Comparison of ENCODE assay signal across 8 mouse cellular contexts in genomic region chr13:30888480-30888879, GRCm38 (mm10). TPM values are rescaled to one million over a fixed set of nuclear protein-coding genes. Genes with fewer than 3 reads are reported as not detected.
DNase-seq lines count a peak whose midpoint lies in the region; ATAC-seq and TF ChIP-seq lines count a peak whose summit lies in the region.

No protein-coding gene starts in this region.

- H3K27me3 ChIP-seq in C2C12 (ENCODE audit: control insufficient read depth, insufficient read depth, insufficient read length), result no peaks in the 10 kb centered on the region
- no peaks in the 10 kb centered on the region for H3K27me3 ChIP-seq in kidney, embryonic 16.5 days (ENCODE audit: insufficient read depth, low read length)

- intact Hi-C loops in gastrocnemius, adult 2 months (cut with DNase I), result loop anchor here (2.0 to 5.0 kb wide), 3 partner anchors 90 to 729 kb away; no protein-coding TSS in a partner anchor

- H3K27ac ChIP-seq in gastrocnemius, adult 2 months, result no peak overlapping the region
- no peak overlapping the region for H3K27ac ChIP-seq in kidney, embryonic 16.5 days (ENCODE audit: low read length)

- H3K9me3 ChIP-seq in kidney, embryonic 16.5 days (ENCODE audit: low read length), result no peaks in the 10 kb centered on the region

- H3K4me2 ChIP-seq in kidney, embryonic 16.5 days (replicated peaks; ENCODE audit: low read depth, low read length), result no peak overlapping the region

- no peak overlapping the region for H3K4me3 ChIP-seq in C2C12 (ENCODE audit: insufficient read depth, poor library complexity, severe bottlenecking)
- no peak overlapping the region for H3K4me3 ChIP-seq in gastrocnemius, adult 2 months
- no peak overlapping the region for H3K4me3 ChIP-seq in kidney, embryonic 16.5 days (ENCODE audit: low read length)

- 9% methylated on average over 3 of the region's 3 CpGs for WGBS in kidney, embryonic 16.5 days

- no peaks in the 10 kb centered on the region for H3K79me2 ChIP-seq in C2C12 (ENCODE audit: control insufficient read depth, insufficient read depth)

- H3K79me3 ChIP-seq in C2C12 (ENCODE audit: low read depth), result no peaks in the 10 kb centered on the region

- no peaks in the 10 kb centered on the region for H3K36me3 ChIP-seq in C2C12 (ENCODE audit: control insufficient read depth, insufficient read depth)
- H3K36me3 ChIP-seq in kidney, embryonic 16.5 days (ENCODE audit: insufficient read depth, low read length), result peaks cover 14% of the 10 kb centered on the region; the same call in 1 of the 2 replicates

- H3K9ac ChIP-seq in kidney, embryonic 16.5 days (replicated peaks; ENCODE audit: low read length), result no peak overlapping the region

- no peaks in the 10 kb centered on the region for H3K4me1 ChIP-seq in kidney, embryonic 16.5 days (ENCODE audit: insufficient read depth, low read length)

- DNase-seq in R1 (ENCODE audit: low read depth, low spot score), result peak; percentile 82
- peak; percentile 86 to 90 for DNase-seq in cerebellum, postnatal 10 days
- DNase-seq in gastrocnemius, adult 2 months, result peak; percentile 82
- DNase-seq in lung, adult 18-20 months, result peak; percentile 63 to 77
- peak; percentile 23 for DNase-seq in retina, adult 2 months (ENCODE audit: low read depth, low spot score)
- peak; percentile 25 to 35 for DNase-seq in urinary bladder, adult 18-20 months (ENCODE audit: low spot score in 2 of 2)

- H3ac ChIP-seq in C2C12 (ENCODE audit: control insufficient read depth, insufficient read length, low read depth), result no peak overlapping the region

- TF ChIP-seq CTCF in C2C12 (IDR thresholded peaks at IDR 0.05; ENCODE audit: control insufficient read depth, insufficient read depth, insufficient read length), result peak; percentile 84
- peak; percentile 91 for TF ChIP-seq CTCF in gastrocnemius, adult 2 months (IDR thresholded peaks at IDR 0.05)

- 0 out of 2 replicates have a peak, but pooled peaks have one; percentile 51 for ATAC-seq in kidney, embryonic 16.5 days (ENCODE audit: low FRiP score, low TSS enrichment)

TF ChIP-seq in C2C12, 6 proteins besides CTCF, POLR2A, EP300 and RAD21:
- no peak for TF ChIP-seq MYOD1 (IDR thresholded peaks at IDR 0.05; ENCODE audit: control insufficient read depth, insufficient read length, low read depth)
- TF ChIP-seq CEBPB (IDR thresholded peaks at IDR 0.05; ENCODE audit: low read depth), result no peak
- no peak for TF ChIP-seq MYOG (IDR thresholded peaks at IDR 0.05; ENCODE audit: control insufficient read depth, extremely low read depth, insufficient read length)
- TF ChIP-seq MAX (IDR thresholded peaks at IDR 0.05), result no peak
- no peak for TF ChIP-seq USF1 (IDR thresholded peaks at IDR 0.05; ENCODE audit: low read depth)
- no peak for TF ChIP-seq FOSL1 (IDR thresholded peaks at IDR 0.05; ENCODE audit: insufficient read depth, low read length, poor library complexity, severe bottlenecking)

RNA-seq across cellular contexts. Expression of gene Hus1b, which starts 59.1 kb away (rescaled TPM):
- 0.06 TPM for polyA plus RNA-seq in C2C12 (2012; fragmentation: generic; extraction: Trizol)
- total RNA-seq in gastrocnemius, adult 2 months (2021), result under 1 TPM in 1 of 2 experiments, not detected in 1; 0.28 TPM
- polyA plus RNA-seq in kidney, embryonic 16.5 days (2015; fragmentation: Nextera tagmentation; extraction: Ambion mirVana), result not detected in 2 replicates

Comparison
In these comparisons a context has a peak if more than half of its experiments do, and no peak if none do; other contexts are left out.
1. DNase-seq: peak in every context shown above with its lines; median percentile 88 in cerebellum, postnatal 10 days; 82 in R1; 82 in gastrocnemius, adult 2 months; 70 in lung, adult 18-20 months; 30 in urinary bladder, adult 18-20 months; 23 in retina, adult 2 months.